Mouse (Mus musculus): ENCODE measurements around the gene 2200002D01Rik. TPM values are rescaled to one million over a fixed set of nuclear protein-coding genes. Genes with fewer than 3 reads are reported as not detected.

2200002D01Rik gene
- polyA plus RNA-seq, 1 experiment, result 10.6 TPM

DNA sequence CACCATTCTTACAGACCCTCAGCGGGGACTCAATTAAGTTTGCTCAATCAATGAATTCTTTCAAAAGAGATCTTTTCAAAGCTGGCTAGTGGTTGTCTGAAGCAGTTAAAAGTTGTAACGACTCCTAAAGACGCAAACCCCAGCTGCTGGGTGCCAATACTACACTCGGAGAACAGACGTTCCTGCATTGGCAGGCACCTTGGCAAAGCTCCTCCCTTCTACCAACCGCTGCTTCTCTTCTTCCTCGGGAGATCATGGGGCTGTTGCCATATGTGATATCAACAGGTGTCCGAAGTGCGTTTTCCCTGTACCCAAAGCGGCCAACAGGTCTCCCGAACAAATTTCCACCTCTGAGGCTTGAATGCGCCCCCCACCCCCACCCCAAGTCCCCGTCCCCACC is 32.5 kb upstream of the 2200002D01Rik start:
- no peaks in the 10 kb centered on the region for H3K4me1 ChIP-seq (ENCODE audit: control insufficient read depth, insufficient read depth, low read length)
- TF ChIP-seq CTCF (IDR thresholded peaks at IDR 0.05; ENCODE audit: borderline replicate concordance, insufficient read depth, low read length) (no peak), POLR2A (IDR thresholded peaks at IDR 0.05; ENCODE audit: low read depth, low read length) (no peak)
- no peak overlapping the region for H3K4me3 ChIP-seq (ENCODE audit: insufficient read depth, low read length)
- no peak overlapping the region for H3K27ac ChIP-seq (ENCODE audit: insufficient read depth, low read length)

DNA sequence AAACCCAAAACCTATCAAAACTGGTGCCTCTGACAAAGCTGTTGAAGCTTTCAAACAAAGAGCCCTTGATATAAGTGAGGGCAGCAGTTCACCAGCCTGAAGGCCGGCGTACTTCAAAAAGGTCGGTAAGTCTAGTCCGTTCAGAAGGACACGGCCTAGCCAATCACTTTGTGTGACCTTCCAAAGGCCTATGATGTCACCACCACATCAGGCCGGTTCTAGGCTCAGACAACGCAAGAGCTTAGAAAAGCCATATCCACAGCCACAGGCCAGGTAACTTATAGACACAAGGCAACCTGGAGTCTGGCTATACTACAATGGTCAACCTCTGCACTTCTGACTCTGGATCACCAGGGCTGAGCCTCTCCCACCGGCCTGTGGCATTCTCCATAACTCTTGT is 31.7 kb upstream of the 2200002D01Rik start:
- Histone ChIP-seq H3K4me3 (ENCODE audit: insufficient read depth, low read length) (no peak overlapping the region), H3K4me1 (ENCODE audit: control insufficient read depth, insufficient read depth, low read length) (no peaks in the 10 kb centered on the region), H3K27ac (ENCODE audit: insufficient read depth, low read length) (no peak overlapping the region)
- TF ChIP-seq POLR2A (IDR thresholded peaks at IDR 0.05; ENCODE audit: low read depth, low read length) (no peak), CTCF (IDR thresholded peaks at IDR 0.05; ENCODE audit: borderline replicate concordance, insufficient read depth, low read length) (no peak)

DNA sequence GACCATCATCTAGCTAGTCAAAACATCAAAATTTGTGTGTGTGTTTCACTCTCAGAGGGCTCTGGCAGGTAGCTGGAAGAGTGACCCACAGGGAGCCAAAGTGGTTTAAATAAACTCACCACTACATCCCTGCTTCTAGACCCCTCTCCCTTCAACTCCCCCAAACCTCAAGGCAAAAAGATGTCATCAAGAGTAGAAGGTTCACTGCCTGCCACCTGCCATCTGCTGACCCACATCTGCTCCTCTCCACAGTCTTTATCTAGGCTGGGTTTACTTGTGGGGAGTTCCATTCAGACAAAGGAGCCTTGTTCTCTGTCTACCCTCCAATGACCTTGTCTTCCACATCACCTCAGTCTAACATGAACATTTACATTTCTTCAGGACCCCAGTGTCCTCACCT is 31.0 kb upstream of the 2200002D01Rik start:
- Histone ChIP-seq H3K4me1 (ENCODE audit: control insufficient read depth, insufficient read depth, low read length) (no peaks in the 10 kb centered on the region), H3K27ac (ENCODE audit: insufficient read depth, low read length) (no peak overlapping the region), H3K4me3 (ENCODE audit: insufficient read depth, low read length) (no peak overlapping the region)
- TF ChIP-seq POLR2A (IDR thresholded peaks at IDR 0.05; ENCODE audit: low read depth, low read length) (no peak), CTCF (IDR thresholded peaks at IDR 0.05; ENCODE audit: borderline replicate concordance, insufficient read depth, low read length) (no peak)

DNA sequence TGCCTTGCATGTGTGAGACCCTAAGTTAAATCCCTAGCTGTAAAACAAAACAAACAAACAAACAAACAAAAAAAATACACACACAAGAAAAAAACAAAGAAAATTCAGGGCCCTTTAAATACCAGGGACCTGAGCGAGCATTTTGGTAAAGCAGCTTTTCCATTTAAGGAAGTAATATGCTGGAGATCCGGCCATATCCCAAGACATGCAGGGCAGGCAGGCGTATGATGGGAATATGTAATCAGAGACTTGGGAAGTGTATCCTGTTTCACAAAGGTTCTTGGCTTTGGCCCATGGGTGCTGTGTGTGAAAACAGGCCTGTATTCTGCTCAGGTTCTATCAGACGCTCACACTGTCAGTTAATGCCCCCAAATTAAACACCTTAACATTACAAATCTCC is 29.2 kb upstream of the 2200002D01Rik start:
- Histone ChIP-seq H3K4me1 (ENCODE audit: control insufficient read depth, insufficient read depth, low read length) (no peaks in the 10 kb centered on the region), H3K4me3 (ENCODE audit: insufficient read depth, low read length) (no peak overlapping the region), H3K27ac (ENCODE audit: insufficient read depth, low read length) (no peak overlapping the region)
- TF ChIP-seq POLR2A (IDR thresholded peaks at IDR 0.05; ENCODE audit: low read depth, low read length), result no peak
- no peak for TF ChIP-seq CTCF (IDR thresholded peaks at IDR 0.05; ENCODE audit: borderline replicate concordance, insufficient read depth, low read length)

DNA sequence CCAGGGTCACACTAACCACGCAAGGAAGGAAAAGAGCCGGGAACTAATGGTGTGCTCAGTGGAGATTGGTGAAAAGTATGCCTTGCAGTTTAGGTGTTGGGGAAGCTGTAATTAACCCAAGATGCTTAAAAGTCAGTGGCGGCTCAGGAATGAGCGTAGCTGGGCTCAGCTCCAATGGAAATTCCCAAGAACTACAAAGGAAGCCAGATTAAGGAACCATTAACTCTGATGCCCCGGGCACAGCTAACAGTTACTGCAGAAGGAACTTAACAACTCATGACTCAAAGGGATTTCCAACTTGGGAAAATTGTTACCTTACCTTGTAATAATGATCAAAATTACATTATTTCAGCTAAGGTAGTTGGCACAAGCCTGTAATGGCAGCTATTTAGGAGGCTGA is 28.4 kb upstream of the 2200002D01Rik start:
- H3K4me3 ChIP-seq (ENCODE audit: insufficient read depth, low read length), result no peak overlapping the region
- H3K4me1 ChIP-seq (ENCODE audit: control insufficient read depth, insufficient read depth, low read length), result no peaks in the 10 kb centered on the region; the same call in 1 of the 2 replicates
- no peak for TF ChIP-seq POLR2A (IDR thresholded peaks at IDR 0.05; ENCODE audit: low read depth, low read length)
- TF ChIP-seq CTCF (IDR thresholded peaks at IDR 0.05; ENCODE audit: borderline replicate concordance, insufficient read depth, low read length), result no peak
- peak overlapping the region; percentile 35; the same call in 1 of the 2 replicates for H3K27ac ChIP-seq (ENCODE audit: insufficient read depth, low read length)

DNA sequence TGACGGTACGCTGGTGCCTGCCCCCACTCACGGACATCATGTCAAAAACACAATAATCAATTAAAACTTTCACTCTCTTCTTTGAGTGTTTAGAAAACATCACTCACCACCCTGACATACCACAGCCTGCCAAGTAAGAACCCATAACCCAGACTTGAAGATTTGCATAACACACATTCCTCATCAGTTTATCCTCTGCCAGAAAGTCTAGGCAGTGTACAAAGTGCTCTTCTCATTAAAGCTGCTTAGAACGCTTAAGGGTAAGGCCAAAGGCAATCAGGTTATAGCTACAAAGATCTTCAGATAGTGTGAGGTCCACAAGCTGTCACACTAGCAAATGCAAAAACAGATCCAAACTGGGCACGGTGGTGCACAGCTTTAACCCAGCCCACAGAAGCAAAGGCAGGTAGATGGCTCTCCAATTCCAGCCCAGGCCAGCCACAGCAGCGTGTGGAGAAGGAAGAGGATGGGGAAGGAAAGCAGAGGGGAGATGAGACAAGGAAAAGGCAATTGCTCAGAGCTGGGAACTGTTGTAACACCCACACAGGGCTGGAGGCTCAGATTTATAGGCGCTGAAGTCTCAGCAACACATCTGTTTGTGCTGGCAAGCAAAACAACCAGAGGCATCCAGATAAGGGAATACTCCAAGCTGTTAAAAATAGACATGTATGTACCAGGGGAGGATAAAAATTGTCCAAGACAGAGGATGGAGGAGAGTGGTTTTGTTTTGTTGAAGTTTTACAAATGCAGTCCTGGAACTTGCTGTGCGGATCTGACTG is 23.6 kb upstream of the 2200002D01Rik start:
- H3K27ac ChIP-seq (ENCODE audit: insufficient read depth, low read length), result peak overlapping the region; percentile 76
- H3K4me3 ChIP-seq (ENCODE audit: insufficient read depth, low read length), result no peak overlapping the region
- H3K4me1 ChIP-seq (ENCODE audit: control insufficient read depth, insufficient read depth, low read length), result no peaks in the 10 kb centered on the region; the same call in 1 of the 2 replicates
- TF ChIP-seq CTCF (IDR thresholded peaks at IDR 0.05; ENCODE audit: borderline replicate concordance, insufficient read depth, low read length), result no peak
- no peak for TF ChIP-seq POLR2A (IDR thresholded peaks at IDR 0.05; ENCODE audit: low read depth, low read length)

DNA sequence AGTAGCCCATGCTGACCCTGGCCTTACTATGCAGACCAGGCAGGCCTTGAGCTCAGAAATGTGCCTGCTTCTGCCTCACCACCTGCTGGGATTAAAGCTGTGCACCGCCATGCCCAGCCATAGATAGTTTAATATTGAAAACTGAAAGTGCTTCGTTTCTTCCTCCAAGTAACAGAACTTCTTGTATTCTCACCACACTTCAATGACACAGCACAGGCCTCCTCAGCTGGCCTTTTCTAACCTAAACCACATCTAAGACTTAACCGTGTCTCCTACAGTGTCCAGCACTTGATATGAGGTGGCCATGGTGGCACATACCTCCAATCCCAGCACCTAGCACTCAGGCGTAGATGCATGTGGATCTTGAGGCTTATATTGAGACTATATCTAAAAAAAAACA is 22.2 kb upstream of the 2200002D01Rik start:
- Histone ChIP-seq H3K4me3 (ENCODE audit: insufficient read depth, low read length) (no peak overlapping the region), H3K27ac (ENCODE audit: insufficient read depth, low read length) (no peak overlapping the region), H3K4me1 (ENCODE audit: control insufficient read depth, insufficient read depth, low read length) (no peaks in the 10 kb centered on the region; the same call in 1 of the 2 replicates)
- TF ChIP-seq POLR2A (IDR thresholded peaks at IDR 0.05; ENCODE audit: low read depth, low read length) (no peak), CTCF (IDR thresholded peaks at IDR 0.05; ENCODE audit: borderline replicate concordance, insufficient read depth, low read length) (no peak)

DNA sequence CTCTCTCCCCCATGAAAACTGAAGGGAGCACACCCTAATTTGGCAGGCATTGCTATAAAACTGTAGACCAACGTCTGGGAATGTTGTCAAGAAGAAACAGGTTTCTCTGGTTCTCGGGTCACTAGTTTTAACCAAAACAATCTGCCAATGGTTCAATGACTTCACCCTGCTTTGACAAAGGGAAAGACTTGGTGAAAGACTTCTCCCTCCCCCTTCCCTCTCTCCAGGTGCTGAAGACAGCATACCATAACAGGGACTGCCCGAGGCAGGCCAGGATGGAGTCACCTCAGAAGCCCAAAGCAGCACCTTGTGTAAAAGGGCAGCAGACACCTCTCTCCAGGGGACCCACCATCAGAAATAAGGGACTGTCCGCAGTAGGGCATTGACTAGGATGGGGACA is 18.7 kb upstream of the 2200002D01Rik start:
- Histone ChIP-seq H3K4me1 (ENCODE audit: control insufficient read depth, insufficient read depth, low read length) (no peaks in the 10 kb centered on the region; the same call in 1 of the 2 replicates), H3K4me3 (ENCODE audit: insufficient read depth, low read length) (no peak overlapping the region), H3K27ac (ENCODE audit: insufficient read depth, low read length) (no peak overlapping the region)
- TF ChIP-seq CTCF (IDR thresholded peaks at IDR 0.05; ENCODE audit: borderline replicate concordance, insufficient read depth, low read length) (no peak), POLR2A (IDR thresholded peaks at IDR 0.05; ENCODE audit: low read depth, low read length) (no peak)

DNA sequence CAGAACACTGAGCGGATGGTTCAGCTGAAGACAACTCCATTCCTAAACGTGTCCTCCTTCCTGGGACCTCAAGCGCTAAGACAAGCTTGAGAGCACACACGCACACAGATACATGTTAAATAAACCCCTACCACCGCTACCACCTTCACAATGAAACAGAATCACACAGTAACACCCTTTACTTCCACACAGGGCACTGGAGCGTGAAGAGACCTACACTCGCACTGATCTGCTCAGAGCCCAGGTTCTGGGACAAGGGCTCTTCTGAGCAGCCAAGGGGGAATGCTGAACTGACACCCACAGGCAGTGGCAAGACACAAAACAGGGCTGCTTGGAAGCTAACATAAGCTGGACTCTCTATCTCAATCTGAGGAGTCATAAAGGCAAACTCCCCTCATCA is 17.4 kb upstream of the 2200002D01Rik start:
- H3K4me3 ChIP-seq (ENCODE audit: insufficient read depth, low read length), result no peak overlapping the region
- TF ChIP-seq POLR2A (IDR thresholded peaks at IDR 0.05; ENCODE audit: low read depth, low read length) (no peak), CTCF (IDR thresholded peaks at IDR 0.05; ENCODE audit: borderline replicate concordance, insufficient read depth, low read length) (no peak)
- H3K4me1 ChIP-seq (ENCODE audit: control insufficient read depth, insufficient read depth, low read length), result no peaks in the 10 kb centered on the region
- H3K27ac ChIP-seq (ENCODE audit: insufficient read depth, low read length), result no peak overlapping the region

DNA sequence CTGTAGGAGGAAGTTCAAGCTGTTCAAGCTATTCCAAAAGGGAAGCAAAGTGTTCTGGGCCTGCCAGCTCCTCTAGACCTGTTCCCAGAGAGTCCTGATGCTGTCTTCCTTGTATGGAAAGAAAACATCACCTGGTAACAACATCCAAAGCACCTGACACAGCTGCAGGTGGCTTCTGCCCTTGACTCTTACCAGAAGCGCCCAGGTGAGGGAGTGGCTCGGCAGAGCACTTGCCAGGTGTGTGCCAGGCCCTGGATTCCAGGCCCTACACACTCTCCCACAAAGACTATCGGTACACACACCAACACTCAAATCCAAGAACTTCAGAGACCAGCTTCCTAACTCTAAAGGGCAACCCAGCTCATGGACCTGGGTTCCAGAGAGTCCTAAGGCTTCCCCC is 15.6 kb upstream of the 2200002D01Rik start:
- no peak overlapping the region for H3K4me3 ChIP-seq (ENCODE audit: insufficient read depth, low read length)
- no peaks in the 10 kb centered on the region for H3K4me1 ChIP-seq (ENCODE audit: control insufficient read depth, insufficient read depth, low read length)
- TF ChIP-seq CTCF (IDR thresholded peaks at IDR 0.05; ENCODE audit: borderline replicate concordance, insufficient read depth, low read length) (no peak), POLR2A (IDR thresholded peaks at IDR 0.05; ENCODE audit: low read depth, low read length) (no peak)
- no peak overlapping the region for H3K27ac ChIP-seq (ENCODE audit: insufficient read depth, low read length)

All from embryonic fibroblast, embryonic 13.5 days (primary cell).